Mouse (Mus musculus) G1E (cell line): ENCODE results near the gene Samd8. TPM values are rescaled to one million over a fixed set of nuclear protein-coding genes. Genes with fewer than 3 reads are reported as not detected.
A peak's percentile ranks its signal among the peaks of the same experiment; 100 is the strongest.

Source experiments
- ATAC-seq: 2 replicates; pipeline ENCODE4 v1.8.0; 2016; ENCODE audit warnings: mild to moderate bottlenecking; ENCODE audit not compliant: insufficient number of reproducible peaks, poor library complexity, low FRiP score, severe bottlenecking; ENCODE audit errors: extremely low read depth
- DNase-seq: peaks from one replicate; pipeline ENCODE4 v3.0.0; 2012; ENCODE audit warnings: low spot score
- H3K27me3 ChIP-seq: 2 replicates; pipeline ENCODE4 v1.6.1; 2012; ENCODE audit warnings: mild to moderate bottlenecking, low read length, inconsistent platforms; ENCODE audit not compliant: insufficient read depth
- H3K36me3 ChIP-seq: replicated peaks from 2 replicates; pipeline ENCODE3; 2012; ENCODE audit warnings: mild to moderate bottlenecking, inconsistent platforms
- H3K4me1 ChIP-seq: 2 replicates; pipeline ENCODE4 v1.6.1; 2012; ENCODE audit warnings: low read depth, low read length, inconsistent platforms, mixed read lengths; ENCODE audit not compliant: insufficient read depth
- H3K4me3 ChIP-seq: 2 replicates; pipeline ENCODE4 v1.5.1; 2012; ENCODE audit warnings: low read depth, mild to moderate bottlenecking, inconsistent platforms, low read length, moderate library complexity, mixed read lengths
- H3K9me3 ChIP-seq: replicated peaks from 2 replicates; pipeline ENCODE4 v1.6.1; 2012; ENCODE audit warnings: inconsistent platforms
- CTCF ChIP-seq: IDR thresholded peaks from 2 replicates; pipeline ENCODE4 v1.5.1; 2012; ENCODE audit warnings: low read depth, low read length, inconsistent platforms, mixed read lengths
- GATA1 ChIP-seq: IDR thresholded peaks from 2 replicates; pipeline ENCODE4 v1.6.1; 2012; ENCODE audit warnings: borderline replicate concordance, low read length, inconsistent platforms, mixed read lengths
- GATA2 ChIP-seq: IDR thresholded peaks from 2 replicates; pipeline ENCODE4 v1.6.1; 2012; ENCODE audit warnings: low read depth, low read length, inconsistent platforms, borderline replicate concordance
- POLR2AphosphoS5 ChIP-seq: IDR thresholded peaks from 2 replicates; pipeline ENCODE4 v1.6.1; 2012; ENCODE audit warnings: low read depth, low read length, inconsistent platforms; ENCODE audit not compliant: insufficient replicate concordance
- TAL1 ChIP-seq: conservative IDR thresholded peaks from 2 replicates; pipeline ENCODE4 v1.6.1; 2012; ENCODE audit warnings: low read depth, low read length, inconsistent platforms, mixed read lengths
- polyA plus RNA-seq: library from polyadenylated mRNA; stranded (reverse); fragments of >175 nt; gene quantifications from 2 replicates; pipeline ENCODE4 v1.2.3, GENCODE M21; 2012
- total RNA-seq, 2 experiments: library from RNA; stranded (forward) in 1 of 2; stranded (reverse) in 1 of 2; fragments of 200-1000 nt in 1 of 2; fragments of >200 nt in 1 of 2; fragmentation: Nextera tagmentation in 1 of 2; gene quantifications; 2 replicates each; pipeline ENCODE4 v1.2.3; 2014 to 2017

Samd8 gene
- total and polyA plus RNA-seq, 3 experiments, result 9.5 to 19.4 (median 12.7) TPM

GRCm38 (mm10) chr14:21830876-21831767, 80.8 kb downstream of the Samd8 start:
- no peaks in the 10 kb centered on the region for H3K9me3 ChIP-seq
- DNase-seq (peak; percentile 90), ATAC-seq (peak; percentile 84)
- H3K27me3 ChIP-seq, result no peaks in the 10 kb centered on the region
- H3K4me1 ChIP-seq, result peaks cover 42% of the 10 kb centered on the region
- H3K4me3 ChIP-seq, result peak overlapping the region; percentile 94
- no peak for TF ChIP-seq POLR2AphosphoS5
- TF ChIP-seq GATA1, result no peak
- TF ChIP-seq CTCF, result no peak
- TF ChIP-seq TAL1, result no peak
- TF ChIP-seq GATA2, result no peak
- peaks cover 32% of the 10 kb centered on the region for H3K36me3 ChIP-seq

- peaks cover 39% of the 10 kb centered on the region for H3K36me3 ChIP-seq
- TF ChIP-seq POLR2AphosphoS5 (no peak), CTCF (no peak), GATA2 (no peak), TAL1 (no peak), GATA1 (no peak)
- peak overlapping the region; percentile 94 for H3K4me3 ChIP-seq
- H3K27me3 ChIP-seq, result no peaks in the 10 kb centered on the region
- DNase-seq (no peak), ATAC-seq (no peak)
- no peaks in the 10 kb centered on the region for H3K9me3 ChIP-seq
- peaks cover 47% of the 10 kb centered on the region for H3K4me1 ChIP-seq
Observed at GRCm38 (mm10) chr14:21831830-21832403, 81.6 kb downstream of the Samd8 start.

DNA sequence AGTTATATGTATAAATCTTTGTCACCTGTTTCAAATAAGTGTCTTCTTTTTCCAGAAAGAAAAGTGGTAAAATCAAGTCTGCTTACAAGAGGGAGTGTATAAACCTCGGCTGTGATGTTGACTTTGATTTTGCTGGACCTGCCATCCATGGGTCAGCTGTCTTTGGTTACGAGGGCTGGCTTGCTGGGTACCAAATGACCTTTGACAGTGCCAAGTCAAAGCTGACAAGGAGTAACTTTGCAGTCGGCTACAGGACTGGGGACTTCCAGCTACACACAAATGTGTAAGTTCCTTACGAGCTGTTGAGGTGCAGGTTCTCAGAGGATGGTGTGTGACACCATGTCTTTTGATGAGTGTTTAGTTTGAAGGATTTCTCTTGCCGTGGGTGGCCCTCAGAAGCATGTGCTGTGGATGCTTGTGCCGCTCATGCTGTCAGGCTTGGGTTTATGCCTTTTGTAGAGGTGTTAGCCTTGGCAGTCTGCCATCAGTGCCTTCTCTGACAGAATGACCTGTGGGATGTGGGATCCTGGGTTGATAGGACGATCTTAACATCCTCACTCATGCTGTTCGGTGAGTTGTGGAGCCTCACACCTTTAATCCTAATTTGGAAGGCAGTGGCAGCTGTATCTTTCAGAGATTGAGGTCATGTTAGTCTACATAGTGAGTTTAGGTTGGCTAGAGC, 88.1 kb downstream of the Samd8 start:
- no peaks in the 10 kb centered on the region for H3K9me3 ChIP-seq
- TF ChIP-seq POLR2AphosphoS5 (no peak), TAL1 (no peak), GATA1 (no peak), GATA2 (no peak), CTCF (no peak)

DNA sequence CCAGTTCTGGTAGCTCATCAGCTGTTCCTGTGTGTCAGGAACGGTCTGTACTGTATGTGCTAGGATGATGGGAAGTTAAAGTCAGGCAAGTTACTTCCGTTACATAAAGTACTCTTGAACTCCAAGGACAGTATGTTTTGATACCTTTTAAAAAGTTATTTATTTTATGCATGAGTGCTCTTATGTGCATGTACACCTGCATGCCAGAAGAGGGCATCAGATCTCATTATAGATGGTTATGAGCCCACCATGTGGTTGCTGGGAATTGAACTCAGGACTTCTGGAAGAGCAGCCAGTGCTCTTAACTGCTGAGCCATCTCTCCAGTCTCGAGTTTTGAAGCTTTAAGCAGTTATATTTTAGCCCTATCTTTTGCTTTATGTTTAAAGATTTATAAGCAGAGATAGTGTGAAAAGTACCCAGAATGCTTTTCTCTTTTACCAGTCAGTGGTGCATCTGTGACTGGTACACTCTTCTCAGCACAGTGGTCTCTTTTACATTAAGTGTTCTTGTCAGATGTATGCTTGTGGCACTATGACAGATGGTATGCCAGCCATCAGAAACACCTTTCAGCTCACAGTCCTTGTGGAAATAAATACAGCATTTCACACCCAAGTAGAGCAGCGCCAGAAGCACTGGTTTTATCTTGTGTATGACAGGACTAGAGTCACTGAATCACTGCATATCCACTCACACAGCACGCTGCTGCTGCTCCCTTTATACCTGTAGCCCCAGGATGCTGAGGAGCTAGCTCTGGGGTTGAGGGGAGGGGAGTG, 91.7 kb downstream of the Samd8 start:
- no peak for TF ChIP-seq GATA1
- TF ChIP-seq CTCF, result no peak
- no peak for TF ChIP-seq TAL1
- TF ChIP-seq GATA2, result no peak
- TF ChIP-seq POLR2AphosphoS5, result no peak
- Histone ChIP-seq H3K4me3 (no peak overlapping the region), H3K4me1 (peaks cover 78% of the 10 kb centered on the region), H3K36me3 (peaks cover 96% of the 10 kb centered on the region), H3K9me3 (no peaks in the 10 kb centered on the region), H3K27me3 (no peaks in the 10 kb centered on the region)
- DNase-seq (no peak), ATAC-seq (no peak)

More for the DNA sequence above, 88.1 kb downstream of the Samd8 start:
- ATAC-seq, result no peak
- Histone ChIP-seq H3K4me1 (peaks cover 72% of the 10 kb centered on the region), H3K4me3 (no peak overlapping the region), H3K27me3 (no peaks in the 10 kb centered on the region), H3K36me3 (peaks cover 94% of the 10 kb centered on the region)
- no peak for DNase-seq

DNA sequence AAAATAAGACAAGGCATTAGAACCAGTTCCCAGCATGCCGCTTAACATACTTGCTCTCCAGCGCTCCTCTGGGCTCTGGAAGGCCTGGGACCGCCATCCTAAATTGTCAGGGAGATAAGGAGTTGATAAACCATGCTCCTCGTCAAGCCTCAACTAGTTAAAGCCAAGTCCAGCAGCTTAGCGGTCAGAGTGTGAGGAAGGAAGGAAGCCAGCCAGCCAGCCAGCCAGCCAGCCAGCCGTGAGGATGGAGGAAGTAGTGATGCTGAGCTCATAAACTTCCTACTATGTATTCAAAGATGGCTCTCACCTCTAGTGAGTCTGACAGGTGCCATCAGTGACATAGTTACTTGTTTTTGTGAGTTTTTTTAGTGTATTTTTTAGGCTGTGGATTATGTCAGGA, 92.9 kb downstream of the Samd8 start:
- no peak for TF ChIP-seq GATA2
- TF ChIP-seq TAL1, result no peak
- no peak for TF ChIP-seq POLR2AphosphoS5
- TF ChIP-seq CTCF, result no peak
- TF ChIP-seq GATA1, result no peak
- Histone ChIP-seq H3K4me1 (peaks cover 80% of the 10 kb centered on the region), H3K9me3 (no peaks in the 10 kb centered on the region), H3K36me3 (peaks cover 95% of the 10 kb centered on the region), H3K4me3 (no peak overlapping the region; the same call in 1 of the 2 replicates), H3K27me3 (no peaks in the 10 kb centered on the region)
- DNase-seq (no peak), ATAC-seq (no peak)
